Comparison of ENCODE assay signal across 7 mouse cellular contexts in genomic region chr11:116218737-116219400, GRCm38 (mm10). TPM values are rescaled to one million over a fixed set of nuclear protein-coding genes. Genes with fewer than 3 reads are reported as not detected.
DNase-seq lines count a peak whose midpoint lies in the region; ATAC-seq and TF ChIP-seq lines count a peak whose summit lies in the region.

No protein-coding gene starts in this region.

- WGBS in intestine, embryonic 14.5 days: 34% methylated on average over 7 of the region's 7 CpGs

- no peak overlapping the region for H3K4me2 ChIP-seq in intestine, embryonic 14.5 days (ENCODE audit: low read length)

- no peak overlapping the region for H3K9ac ChIP-seq in intestine, embryonic 14.5 days (ENCODE audit: low read length)

- peak overlapping the region; percentile 70 for H3K27ac ChIP-seq in intestine, embryonic 14.5 days (ENCODE audit: low read depth)
- peak overlapping the region; percentile 84 for H3K27ac ChIP-seq in left cerebral cortex, adult 2 months

- H3K27me3 ChIP-seq in intestine, embryonic 14.5 days (replicated peaks; ENCODE audit: control insufficient read depth, insufficient read depth, low read length): peaks cover 19% of the 10 kb centered on the region; the same call in 1 of the 2 replicates

- peaks cover 29% of the 10 kb centered on the region for H3K4me1 ChIP-seq in intestine, embryonic 14.5 days (replicated peaks; ENCODE audit: control insufficient read depth, insufficient read depth, low read length)

- no peak overlapping the region for H3K4me3 ChIP-seq in intestine, embryonic 14.5 days (ENCODE audit: low read depth, low read length)
- H3K4me3 ChIP-seq in left cerebral cortex, adult 2 months: no peak overlapping the region

- intact Hi-C loops in gastrocnemius, postnatal 36 days (cut with DNase I): no loop called here
- intact Hi-C loops in left cerebral cortex, adult 2 months (cut with DNase I): no loop called here

- peak; percentile 38 for ATAC-seq in intestine, embryonic 14.5 days (replicated peaks; ENCODE audit: low FRiP score, low TSS enrichment, low read depth)

- DNase-seq in adrenal gland, postnatal 36 days: peak; percentile 97
- DNase-seq in embryo, embryonic 10.5 days (ENCODE audit: low spot score): peak; percentile 44
- peak; percentile 62 to 79 for DNase-seq in gastrocnemius, postnatal 36 days
- DNase-seq in intestine, embryonic 14.5 days (ENCODE audit: low spot score): peak; percentile 63
- peak; percentile 70 to 75 for DNase-seq in left cerebral cortex, adult 2 months (ENCODE audit: extremely low spot score in 1 of 2, low spot score in 2 of 2)
- DNase-seq in lung, postnatal 4 days: peak; percentile 95 to 96
- peak; percentile 74 for DNase-seq in skeletal muscle tissue, adult 2 months (ENCODE audit: low read depth, low spot score)

- H3K36me3 ChIP-seq in intestine, embryonic 14.5 days (ENCODE audit: control insufficient read depth, insufficient read depth, low read length): no peaks in the 10 kb centered on the region

- no peak for TF ChIP-seq CTCF in left cerebral cortex, adult 2 months (IDR thresholded peaks at IDR 0.05)

- H3K9me3 ChIP-seq in intestine, embryonic 14.5 days (ENCODE audit: control insufficient read depth, low read length): no peaks in the 10 kb centered on the region

RNA-seq across cellular contexts. Expression of gene Evpl, which starts 19.0 kb away (rescaled TPM):
- total RNA-seq in adrenal gland, postnatal 36 days (2021): under 1 TPM; 0.70 to 0.82 TPM
- total RNA-seq in gastrocnemius, postnatal 36 days (2021): under 1 TPM; 0.05 to 0.07 TPM
- 3.2 and 3.7 TPM in 2 replicates for polyA plus RNA-seq in intestine, embryonic 14.5 days (2014; fragmentation: Nextera tagmentation; extraction: Ambion mirVana)
- total RNA-seq in left cerebral cortex, adult 2 months (2021): 1 to 10 TPM; 1.4 to 1.5 TPM

RNA-seq across cellular contexts. Expression of gene Acox1, which starts 20.0 kb away (rescaled TPM):
- total RNA-seq in adrenal gland, postnatal 36 days (2021): 100 to 1,000 TPM; 170 to 228 TPM
- total RNA-seq in gastrocnemius, postnatal 36 days (2021): 10 to 100 TPM; 62.6 to 80.1 TPM
- polyA plus RNA-seq in intestine, embryonic 14.5 days (2014; fragmentation: Nextera tagmentation; extraction: Ambion mirVana): 33.3 and 35.1 TPM in 2 replicates
- total RNA-seq in left cerebral cortex, adult 2 months (2021): 100 to 1,000 TPM; 112 to 119 TPM

RNA-seq across cellular contexts. Expression of gene Ten1, which starts 20.2 kb away (rescaled TPM):
- 10 to 100 TPM; 20.0 to 28.5 TPM for total RNA-seq in adrenal gland, postnatal 36 days (2021)
- total RNA-seq in gastrocnemius, postnatal 36 days (2021): 10 to 100 TPM; 19.2 to 21.9 TPM
- 88.8 and 93.2 TPM in 2 replicates for polyA plus RNA-seq in intestine, embryonic 14.5 days (2014; fragmentation: Nextera tagmentation; extraction: Ambion mirVana)
- total RNA-seq in left cerebral cortex, adult 2 months (2021): 10 to 100 TPM; 37.2 to 40.0 TPM

RNA-seq across cellular contexts. Expression of gene Fbf1, which starts 50.9 kb away (rescaled TPM):
- total RNA-seq in adrenal gland, postnatal 36 days (2021): 10 to 100 TPM; 38.4 to 41.6 TPM
- total RNA-seq in gastrocnemius, postnatal 36 days (2021): 1 to 10 TPM; 9.3 to 9.8 TPM
- polyA plus RNA-seq in intestine, embryonic 14.5 days (2014; fragmentation: Nextera tagmentation; extraction: Ambion mirVana): 22.8 and 23.3 TPM in 2 replicates
- 10 to 100 TPM; 85.5 to 87.1 TPM for total RNA-seq in left cerebral cortex, adult 2 months (2021)

RNA-seq across cellular contexts. Expression of gene Srp68, which starts 55.1 kb away (rescaled TPM):
- 10 to 100 TPM; 77.4 to 81.8 TPM for total RNA-seq in adrenal gland, postnatal 36 days (2021)
- total RNA-seq in gastrocnemius, postnatal 36 days (2021): 10 to 100 TPM; 72.1 to 83.1 TPM
- 78.1 and 83.2 TPM in 2 replicates for polyA plus RNA-seq in intestine, embryonic 14.5 days (2014; fragmentation: Nextera tagmentation; extraction: Ambion mirVana)
- total RNA-seq in left cerebral cortex, adult 2 months (2021): 10 to 100 TPM; 70.5 to 75.4 TPM

Comparison
In these comparisons a context has a peak if more than half of its experiments do, and no peak if none do; other contexts are left out.
1. DNase-seq: peak in every context shown above with its lines; median percentile 97 in adrenal gland, postnatal 36 days; 96 in lung, postnatal 4 days; 74 in skeletal muscle tissue, adult 2 months; 72 in left cerebral cortex, adult 2 months; 70 in gastrocnemius, postnatal 36 days; 63 in intestine, embryonic 14.5 days; 44 in embryo, embryonic 10.5 days.